Mouse (Mus musculus): Measurements from ENCODE around the gene Gabrb2.

Gene Gabrb2

GRCm38 (mm10) chr11:42418996-42419782, at the start of gene Gabrb2:
TSS of gene Gabrb2 (plus strand) at chr11:42419757.
- DNase-seq: peak; percentile 51

DNA sequence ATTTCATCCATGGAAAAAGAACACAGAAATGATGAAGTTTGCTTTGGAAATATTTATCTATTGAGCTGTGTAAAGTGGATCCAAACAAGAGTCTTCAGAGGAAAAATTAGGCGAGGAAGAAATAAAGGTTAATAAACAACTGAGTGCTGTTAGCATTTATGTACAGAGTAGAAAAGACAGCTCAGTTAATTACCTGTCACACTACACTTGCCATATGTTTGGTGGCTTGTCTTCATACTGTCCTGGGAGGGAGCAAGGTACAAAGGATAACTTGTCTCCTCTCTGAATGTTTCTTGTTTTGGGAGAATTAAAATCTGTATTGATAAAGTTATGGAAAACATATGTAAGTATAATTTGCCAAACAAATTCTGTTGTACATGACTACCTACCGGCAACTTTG, 40.6 kb upstream of the Gabrb2 start:
- DNase-seq: no peak

GRCm38 (mm10) chr11:42386486-42386885, 33.1 kb upstream of the Gabrb2 start:
- no peak for DNase-seq

- DNase-seq: no peak
Observed at GRCm38 (mm10) chr11:42390682-42391290, 28.8 kb upstream of the Gabrb2 start.

- no peak for DNase-seq
Observed at GRCm38 (mm10) chr11:42393451-42393850, 26.1 kb upstream of the Gabrb2 start.

- DNase-seq: peak; percentile 81
Observed at GRCm38 (mm10) chr11:42419791-42420633, 455 bp downstream of the Gabrb2 start.

DNA sequence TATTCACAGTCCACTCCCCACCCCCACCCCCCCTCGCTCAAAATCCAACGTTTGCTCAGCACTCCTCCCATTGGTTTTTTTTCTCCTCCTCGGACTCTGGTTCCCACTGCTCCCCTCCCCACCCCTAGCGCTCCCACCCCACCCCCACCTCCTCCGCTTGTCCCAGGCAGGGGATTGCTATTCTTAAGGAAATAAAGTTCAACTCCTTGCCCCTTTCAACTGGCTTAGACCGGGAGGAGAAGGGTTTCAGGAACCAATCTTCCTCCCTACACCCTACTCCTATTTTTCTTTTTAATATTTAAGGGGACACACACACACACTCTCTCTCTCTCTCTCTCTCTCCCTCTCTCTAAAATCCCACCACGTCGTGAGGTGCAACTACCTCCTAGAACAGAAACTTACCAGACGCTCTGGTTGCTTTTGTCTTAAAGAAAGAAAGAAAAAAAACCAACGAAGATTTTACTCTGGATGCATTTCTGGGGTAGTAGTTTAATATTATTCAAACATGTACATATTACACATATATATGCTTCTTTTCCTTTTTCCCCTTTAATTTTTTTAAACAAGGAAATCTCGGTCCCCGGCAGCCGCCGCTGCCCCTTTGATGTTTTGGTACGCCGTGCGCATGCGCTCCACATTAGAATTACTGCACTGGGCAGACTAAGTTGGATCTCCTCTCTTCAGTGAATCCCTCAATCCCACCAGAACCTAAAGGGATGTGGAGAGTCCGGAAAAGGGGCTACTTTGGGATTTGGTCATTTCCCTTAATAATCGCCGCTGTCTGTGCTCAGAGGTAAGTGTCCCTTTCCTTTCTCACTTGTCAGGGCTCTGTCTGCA, 1.3 kb downstream of the Gabrb2 start:
- peak; percentile 77 for DNase-seq

DNA sequence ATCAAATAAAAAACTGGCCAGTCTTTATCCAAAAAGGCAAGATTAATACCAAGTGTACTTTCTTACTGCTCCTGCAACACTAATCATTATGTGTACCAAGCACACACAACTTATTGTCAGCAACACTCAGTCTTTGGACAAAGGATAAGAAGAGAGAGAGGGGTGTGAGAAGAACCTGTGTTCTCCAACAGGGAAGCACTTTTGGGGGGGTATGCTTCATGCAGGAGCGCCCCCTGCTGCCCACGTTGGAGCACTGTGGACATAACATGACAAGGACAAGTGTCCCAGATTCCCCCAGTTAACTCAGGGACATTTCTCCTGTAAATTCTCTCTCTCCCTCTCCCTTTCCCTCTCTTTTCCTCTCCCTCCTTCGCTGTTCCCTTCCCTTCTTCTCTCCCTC, 3.7 kb downstream of the Gabrb2 start:
- DNase-seq: peak; percentile 72

- DNase-seq: peak; percentile 75
Observed at GRCm38 (mm10) chr11:42431495-42431894, 11.9 kb downstream of the Gabrb2 start.

DNA sequence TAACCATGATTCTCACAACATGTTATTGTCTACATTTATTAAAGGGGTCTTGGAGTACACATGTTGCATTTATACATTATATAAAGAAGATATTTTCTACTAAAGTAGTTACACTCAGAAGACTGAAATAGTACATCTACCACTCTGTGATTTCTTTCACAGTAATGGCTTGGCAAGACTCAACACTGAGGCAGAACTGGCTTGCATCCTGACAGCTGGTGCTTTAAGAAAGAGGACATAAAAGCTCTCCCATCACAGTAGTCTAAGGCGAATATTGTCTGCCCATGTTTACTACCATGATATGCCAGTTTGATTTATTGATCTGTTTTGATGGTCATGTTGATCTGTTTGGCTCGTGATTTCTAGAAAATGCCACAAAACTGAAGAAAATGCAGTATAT, 19.4 kb downstream of the Gabrb2 start:
- DNase-seq: no peak

- no peak for DNase-seq
Observed at GRCm38 (mm10) chr11:42443641-42444040, 24.1 kb downstream of the Gabrb2 start.

GRCm38 (mm10) chr11:42448929-42449328, 29.4 kb downstream of the Gabrb2 start:
- DNase-seq: no peak

DNA sequence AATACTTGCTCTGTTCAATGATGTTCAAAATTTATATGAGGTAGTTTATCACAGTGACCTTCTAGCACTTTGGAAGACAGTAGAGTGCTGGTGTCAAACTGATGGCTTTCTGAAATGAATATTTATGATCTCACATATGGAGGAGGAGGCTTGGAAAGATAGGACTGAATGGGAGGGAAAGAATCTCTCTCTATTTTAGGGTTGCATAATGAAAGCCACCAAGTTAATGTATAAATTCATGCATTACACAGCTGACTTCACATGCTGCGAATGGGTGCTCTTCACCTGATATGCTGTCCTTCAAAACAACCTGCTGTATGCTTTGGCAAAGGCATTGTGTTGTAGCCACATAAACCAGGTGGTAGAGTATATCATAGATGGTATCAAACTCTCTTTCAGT, 44.6 kb downstream of the Gabrb2 start:
- no peak for DNase-seq

- DNase-seq: peak; percentile 78
Observed at GRCm38 (mm10) chr11:42468381-42468780, 48.8 kb downstream of the Gabrb2 start.

DNA sequence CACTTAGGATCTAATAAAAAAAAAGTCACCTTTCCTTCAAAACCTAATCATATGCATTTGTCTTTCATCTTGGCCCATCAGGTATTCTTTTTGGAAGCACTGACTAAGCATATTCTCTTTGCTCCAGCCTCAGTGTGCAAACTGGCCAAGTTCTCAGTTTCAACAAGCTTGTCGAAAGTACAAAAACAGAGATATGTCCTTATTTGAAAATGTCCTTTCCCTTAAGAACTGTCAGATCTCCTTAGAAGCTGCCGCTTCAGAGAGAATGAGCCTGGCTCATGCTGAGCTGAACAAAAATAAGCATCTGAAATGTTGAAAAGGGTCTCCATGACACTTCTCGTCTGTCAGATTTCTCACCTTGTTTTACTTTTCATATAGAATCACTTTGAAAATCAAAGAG, 55.0 kb downstream of the Gabrb2 start:
- no peak for DNase-seq

DNA sequence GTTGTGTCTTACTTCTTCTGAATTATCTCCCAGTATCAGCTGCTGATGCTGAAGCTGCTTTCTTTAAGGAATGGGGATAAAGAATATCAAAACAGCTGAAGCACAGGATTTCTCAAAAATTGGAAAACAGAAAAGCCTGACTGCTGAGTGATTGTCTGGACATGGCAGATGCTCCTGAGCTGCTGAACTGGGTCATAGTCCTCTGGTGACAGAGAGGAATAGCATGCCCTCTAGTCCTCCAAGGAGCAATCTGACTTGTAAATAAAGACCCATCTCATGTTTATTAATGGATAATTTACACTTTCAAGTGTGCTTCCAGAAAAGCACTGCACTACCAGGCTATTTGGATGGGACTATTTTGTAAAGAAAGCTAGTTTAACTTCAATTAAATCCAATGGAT, 68.1 kb downstream of the Gabrb2 start:
- DNase-seq: no peak

- no peak for DNase-seq
Observed at GRCm38 (mm10) chr11:42501166-42501565, 81.6 kb downstream of the Gabrb2 start.

GRCm38 (mm10) chr11:42505436-42505835, 85.9 kb downstream of the Gabrb2 start:
- DNase-seq: no peak

- peak; percentile 69 for DNase-seq
Observed at GRCm38 (mm10) chr11:42505911-42506310, 86.4 kb downstream of the Gabrb2 start.

GRCm38 (mm10) chr11:42521960-42522359, 102.4 kb downstream of the Gabrb2 start:
- no peak for DNase-seq

GRCm38 (mm10) chr11:42528226-42528881, 108.8 kb downstream of the Gabrb2 start:
- DNase-seq: no peak

DNA sequence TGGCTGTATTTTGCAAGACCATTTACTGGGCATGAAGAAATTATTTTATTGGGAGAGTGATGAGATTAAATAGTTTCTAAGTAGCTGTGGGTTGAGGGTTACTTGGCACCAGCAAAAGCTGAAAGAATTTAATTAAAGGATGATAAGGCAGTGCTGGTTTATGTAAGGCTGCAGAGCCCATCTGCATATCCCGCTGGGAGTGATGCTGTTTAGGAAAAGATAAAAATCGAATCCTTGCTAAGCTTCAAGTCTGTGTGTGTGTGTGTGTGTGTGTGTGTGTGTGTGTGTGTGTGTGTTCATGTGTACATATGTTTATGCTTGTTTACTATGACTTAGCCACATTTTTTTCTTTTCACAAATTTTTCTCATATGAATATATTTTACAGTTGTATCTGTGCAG, 113.0 kb downstream of the Gabrb2 start:
- no peak for DNase-seq
